Mouse (Mus musculus) neural tube, embryonic 15.5 days (tissue): ENCODE results near the gene Spen. TPM values are rescaled to one million over a fixed set of nuclear protein-coding genes. Genes with fewer than 3 reads are reported as not detected.
A peak's percentile ranks its signal among the peaks of the same experiment; 100 is the strongest.

ENCODE experiments used
- ATAC-seq: fragments of 200-750 bp; cut with Nextera tagmentation; 2 replicates; pipeline ENCODE4 v1.8.0; 2017; ENCODE audit warnings: mild to moderate bottlenecking, moderate TSS enrichment, moderate library complexity; ENCODE audit not compliant: low FRiP score
- H3K27ac ChIP-seq: fragments of 300-500 bp; sonication (generic); replicated peaks from 2 replicates; pipeline ENCODE4 v1.5.1; 2015; ENCODE audit warnings: mild to moderate bottlenecking, inconsistent platforms
- H3K27me3 ChIP-seq: fragments of 300-500 bp; sonication (generic); replicated peaks from 2 replicates; pipeline ENCODE4 v1.6.1; 2015; ENCODE audit warnings: inconsistent platforms
- H3K36me3 ChIP-seq: fragments of 300-500 bp; sonication (generic); 2 replicates; pipeline ENCODE4 v1.6.1; 2015; ENCODE audit warnings: inconsistent platforms
- H3K4me1 ChIP-seq: fragments of 300-500 bp; sonication (generic); 2 replicates; pipeline ENCODE4 v1.6.1; 2015; ENCODE audit warnings: inconsistent platforms
- H3K4me2 ChIP-seq: fragments of 300-500 bp; sonication (generic); 2 replicates; pipeline ENCODE4 v1.6.1; 2015; ENCODE audit warnings: inconsistent platforms, mild to moderate bottlenecking, moderate library complexity
- H3K4me3 ChIP-seq: fragments of 300-500 bp; sonication (generic); replicated peaks from 2 replicates; pipeline ENCODE4 v1.5.1; 2015; ENCODE audit warnings: mild to moderate bottlenecking, inconsistent platforms
- H3K9ac ChIP-seq: fragments of 300-500 bp; sonication (generic); replicated peaks from 2 replicates; pipeline ENCODE4 v1.6.1; 2015; ENCODE audit warnings: mild to moderate bottlenecking, inconsistent platforms
- H3K9me3 ChIP-seq: fragments of 300-500 bp; sonication (generic); replicated peaks from 2 replicates; pipeline ENCODE4 v1.6.1; 2016; ENCODE audit warnings: inconsistent platforms
- WGBS: fragments of 180-500 bp; shearing (Covaris S2); methylation state at CpG from one replicate; pipeline ENCODE4 v1.1.7; 2015; ENCODE audit warnings: mixed read lengths; 5-methylcytosine and 5-hydroxymethylcytosine counted together
- polyA plus RNA-seq: library from polyadenylated mRNA; unstranded; fragments of >200 nt; fragmentation: Nextera tagmentation; extraction: Ambion mirVana; gene quantifications from 2 replicates; pipeline ENCODE4 v1.2.1, GENCODE M21; 2015

The Spen gene
- polyA plus RNA-seq, 1 experiment from 2014 or later, result 13.4 TPM

DNA sequence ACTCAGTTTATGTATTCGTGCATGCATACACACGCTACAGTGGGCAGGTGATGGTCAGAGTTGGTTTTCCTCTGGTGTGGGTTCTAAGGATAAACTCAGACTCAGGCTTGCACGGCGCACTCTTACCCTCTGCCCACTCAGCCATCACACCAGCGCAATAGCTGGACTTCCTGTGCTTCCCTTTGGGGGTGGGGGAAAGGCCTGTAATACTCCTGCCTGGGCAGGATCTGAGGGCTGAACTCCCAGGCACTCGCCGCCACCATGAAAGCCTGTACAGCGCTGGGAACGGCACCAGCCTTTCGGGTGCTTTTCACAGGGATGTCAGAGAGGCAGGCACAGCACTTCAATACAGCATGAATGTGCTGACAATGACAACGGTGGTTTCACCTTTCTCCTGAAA is 15.3 kb downstream of the Spen start:
- Histone ChIP-seq H3K4me3 (no peak overlapping the region), H3K27me3 (no peaks in the 10 kb centered on the region), H3K9ac (no peak overlapping the region), H3K9me3 (no peaks in the 10 kb centered on the region), H3K27ac (no peak overlapping the region), H3K36me3 (peaks cover 35% of the 10 kb centered on the region), H3K4me2 (no peak overlapping the region), H3K4me1 (peaks cover 23% of the 10 kb centered on the region)
- ATAC-seq, result no peak
- 79% methylated on average over 11 of the region's 11 CpGs for WGBS

DNA sequence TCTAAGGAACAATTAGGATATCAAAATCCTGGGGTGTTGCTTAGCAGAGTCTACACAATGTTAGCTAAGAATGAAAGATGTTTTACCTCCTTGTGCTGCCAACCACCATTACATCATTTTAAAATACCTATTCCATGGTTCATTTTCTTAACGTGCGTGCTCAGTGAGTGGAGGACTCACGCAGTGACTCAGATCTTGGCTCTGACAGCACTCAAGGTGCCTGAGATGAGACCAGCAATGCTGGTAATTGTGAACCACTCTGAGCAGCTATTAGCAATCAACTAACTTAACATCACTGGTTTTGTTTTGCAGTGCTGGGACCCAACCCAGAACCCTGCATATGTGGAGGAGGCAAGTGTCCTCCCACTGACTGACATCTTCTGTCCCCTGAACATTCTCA is 20.0 kb downstream of the Spen start:
- H3K4me3 ChIP-seq, result no peak overlapping the region
- peaks cover 14% of the 10 kb centered on the region for H3K4me1 ChIP-seq
- H3K36me3 ChIP-seq, result peaks cover 57% of the 10 kb centered on the region
- H3K9ac ChIP-seq, result no peak overlapping the region
- no peaks in the 10 kb centered on the region for H3K27me3 ChIP-seq
- no peak for ATAC-seq
- no peak overlapping the region for H3K4me2 ChIP-seq
- WGBS, result 91% methylated on average over 3 of the region's 3 CpGs
- H3K27ac ChIP-seq, result no peak overlapping the region
- no peaks in the 10 kb centered on the region for H3K9me3 ChIP-seq

DNA sequence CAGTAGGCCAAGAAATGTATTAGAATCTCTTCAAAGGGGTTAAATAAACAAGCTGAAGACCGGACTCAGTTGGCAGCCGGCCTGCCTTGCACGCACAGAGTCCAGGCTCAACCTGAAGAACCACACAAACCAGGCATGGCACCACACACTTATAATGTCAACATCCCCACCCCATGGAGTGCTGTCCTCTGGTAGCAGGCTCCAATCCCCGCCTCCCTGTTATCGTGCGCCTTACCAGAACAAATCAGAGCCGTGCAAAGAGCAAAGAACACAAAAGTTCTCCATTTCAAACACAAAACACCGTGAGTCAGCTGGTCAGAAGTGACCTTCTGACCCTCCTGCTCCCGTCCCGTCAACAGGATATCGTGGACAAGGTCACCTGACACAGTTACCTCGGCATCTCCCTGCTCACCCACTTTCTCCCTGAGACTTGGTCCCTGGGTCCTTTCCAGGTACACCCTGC is 24.2 kb downstream of the Spen start:
- H3K9ac ChIP-seq, result no peak overlapping the region
- no peak overlapping the region for H3K4me2 ChIP-seq
- no peak overlapping the region for H3K27ac ChIP-seq
- peaks cover 19% of the 10 kb centered on the region for H3K4me1 ChIP-seq
- peaks cover 31% of the 10 kb centered on the region for H3K36me3 ChIP-seq
- no peak overlapping the region for H3K4me3 ChIP-seq
- no peaks in the 10 kb centered on the region for H3K9me3 ChIP-seq
- 56% methylated on average over 12 of the region's 12 CpGs for WGBS
- ATAC-seq, result no peak
- no peaks in the 10 kb centered on the region for H3K27me3 ChIP-seq

DNA sequence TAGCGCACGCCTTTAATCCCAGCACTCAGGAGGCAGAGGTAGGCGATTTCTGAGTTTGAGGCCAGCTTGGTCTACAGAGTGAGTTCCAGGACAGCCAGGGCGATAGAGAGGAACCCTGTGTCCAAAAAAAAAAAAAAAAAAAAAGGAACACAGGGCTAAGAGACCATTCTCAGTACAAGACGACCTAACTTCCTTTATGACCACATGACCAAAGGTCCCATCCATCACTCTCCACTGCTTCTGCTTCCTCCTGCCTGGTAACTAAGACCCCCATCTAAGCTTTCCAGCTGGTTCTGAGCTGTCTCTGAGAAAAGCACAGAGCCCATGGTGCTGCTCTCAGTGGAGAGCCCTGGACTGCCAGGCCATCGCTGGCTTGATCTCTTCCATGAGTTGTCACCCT is 26.3 kb downstream of the Spen start:
- no peak for ATAC-seq

DNA sequence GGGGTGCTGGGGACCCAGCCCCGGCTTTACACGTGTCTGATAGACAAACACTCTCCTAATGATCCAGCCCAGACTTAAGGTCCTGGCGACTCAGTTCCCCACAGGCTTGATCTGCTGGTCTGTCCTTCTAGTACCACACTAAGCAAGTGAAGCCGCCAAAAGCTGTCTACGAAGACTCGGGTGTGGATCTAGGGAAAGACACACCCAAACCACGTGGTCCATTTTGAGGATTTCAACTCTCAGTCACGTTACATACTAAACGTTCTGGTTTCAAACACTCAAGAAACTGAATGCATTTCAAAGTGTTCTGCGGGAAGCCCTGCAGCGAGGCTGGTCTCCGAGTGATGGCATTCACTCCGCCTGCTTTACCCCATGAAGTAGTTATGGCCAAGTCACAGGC is 27.9 kb downstream of the Spen start:
- H3K4me3 ChIP-seq, result no peak overlapping the region
- ATAC-seq, result no peak
- no peak overlapping the region for H3K9ac ChIP-seq
- no peaks in the 10 kb centered on the region for H3K9me3 ChIP-seq
- H3K27me3 ChIP-seq, result no peaks in the 10 kb centered on the region
- no peaks in the 10 kb centered on the region for H3K36me3 ChIP-seq
- WGBS, result 86% methylated on average over 13 of the region's 13 CpGs
- H3K4me2 ChIP-seq, result no peak overlapping the region
- peaks cover 33% of the 10 kb centered on the region for H3K4me1 ChIP-seq
- H3K27ac ChIP-seq, result no peak overlapping the region

More for the DNA sequence above, 26.3 kb downstream of the Spen start:
- Histone ChIP-seq H3K36me3 (peaks cover 13% of the 10 kb centered on the region), H3K4me1 (peaks cover 22% of the 10 kb centered on the region), H3K4me2 (no peak overlapping the region), H3K27me3 (no peaks in the 10 kb centered on the region), H3K4me3 (no peak overlapping the region), H3K27ac (no peak overlapping the region), H3K9me3 (no peaks in the 10 kb centered on the region), H3K9ac (no peak overlapping the region)
- WGBS, result 72% methylated on average over 6 of the region's 6 CpGs

DNA sequence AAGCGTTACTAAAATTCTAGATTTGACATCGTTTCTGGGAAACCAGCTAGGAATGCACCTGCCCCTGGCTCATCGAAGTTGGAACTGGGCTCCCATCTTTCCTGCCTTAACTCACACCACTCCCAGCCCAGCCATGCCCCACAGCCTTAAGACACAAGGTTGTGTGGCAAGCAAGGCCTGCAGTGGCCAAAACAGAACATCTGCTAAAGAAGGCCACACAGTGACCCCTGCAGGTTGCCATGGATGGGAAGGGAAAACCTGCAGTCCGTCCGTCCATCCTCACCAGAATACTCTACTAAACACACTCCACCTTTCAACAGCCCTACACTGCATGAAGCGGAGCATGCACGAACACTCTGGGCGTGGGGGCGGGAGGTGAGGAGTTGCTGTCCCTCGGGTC is 31.5 kb downstream of the Spen start:
- 0 out of 2 replicates have a peak, but pooled peaks have one; percentile 27 for ATAC-seq
- WGBS, result 80% methylated on average over 10 of the region's 10 CpGs

DNA sequence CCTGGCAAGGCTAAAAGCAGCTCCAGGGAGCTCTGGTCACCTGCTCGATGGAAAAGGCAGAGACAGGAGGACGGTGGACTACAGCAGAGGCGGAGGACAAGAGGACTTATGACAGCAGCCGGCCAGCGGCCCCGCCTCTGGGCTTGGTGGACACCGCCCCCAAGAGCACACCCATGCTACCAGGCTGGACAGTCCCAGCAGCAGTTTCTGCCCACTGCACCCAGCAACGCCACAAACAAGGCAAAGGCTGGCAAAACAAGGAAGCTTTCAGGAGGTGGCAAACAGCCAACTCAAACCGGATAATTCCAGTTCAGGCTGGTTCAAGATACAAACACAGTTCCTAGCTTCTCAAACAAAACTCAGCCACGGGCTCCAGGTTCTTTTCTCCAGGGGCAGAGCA is 32.0 kb downstream of the Spen start:
- Histone ChIP-seq H3K9ac (no peak overlapping the region), H3K4me3 (no peak overlapping the region), H3K27ac (peak overlapping the region; percentile 84), H3K4me2 (peak overlapping the region; percentile 25; the same call in 1 of the 2 replicates), H3K9me3 (no peaks in the 10 kb centered on the region), H3K4me1 (peaks cover 41% of the 10 kb centered on the region), H3K36me3 (no peaks in the 10 kb centered on the region), H3K27me3 (no peaks in the 10 kb centered on the region)
- ATAC-seq, result peak; percentile 80
- 54% methylated on average over 10 of the region's 10 CpGs for WGBS

More for the DNA sequence above, 31.5 kb downstream of the Spen start:
- no peaks in the 10 kb centered on the region for H3K36me3 ChIP-seq
- H3K9ac ChIP-seq, result no peak overlapping the region
- H3K4me1 ChIP-seq, result peaks cover 36% of the 10 kb centered on the region
- H3K4me2 ChIP-seq, result peak overlapping the region; percentile 25; the same call in 1 of the 2 replicates
- no peaks in the 10 kb centered on the region for H3K27me3 ChIP-seq
- no peak overlapping the region for H3K4me3 ChIP-seq
- H3K27ac ChIP-seq, result peak overlapping the region; percentile 84
- H3K9me3 ChIP-seq, result no peaks in the 10 kb centered on the region

DNA sequence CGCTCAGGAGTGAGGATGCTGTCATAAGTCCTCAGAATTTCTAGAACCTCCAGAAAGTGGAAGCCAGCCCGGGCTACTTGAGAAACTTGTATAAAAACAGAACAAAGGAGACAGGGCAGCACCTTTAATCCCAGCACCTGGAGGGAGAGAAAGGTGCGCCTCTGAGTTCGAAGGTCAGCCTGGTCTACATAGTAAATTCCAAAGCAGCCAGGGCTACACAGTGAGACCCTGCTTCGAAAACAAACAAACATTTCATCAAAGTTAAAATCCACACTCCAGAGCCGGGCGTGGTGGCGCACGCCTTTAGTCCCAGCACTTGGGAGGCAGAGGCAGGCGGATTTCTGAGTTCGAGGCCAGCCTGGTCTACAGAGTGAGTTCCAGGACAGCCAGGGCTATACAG is 32.6 kb downstream of the Spen start:
- Histone ChIP-seq H3K27ac (0 out of 2 replicates have a peak overlapping the region, but pooled peaks have one; percentile 84), H3K9ac (no peak overlapping the region), H3K36me3 (no peaks in the 10 kb centered on the region), H3K4me2 (no peak overlapping the region; the same call in 1 of the 2 replicates), H3K9me3 (no peaks in the 10 kb centered on the region), H3K4me3 (no peak overlapping the region), H3K27me3 (no peaks in the 10 kb centered on the region), H3K4me1 (peaks cover 42% of the 10 kb centered on the region)
- WGBS, result 95% methylated on average over 11 of the region's 11 CpGs
- ATAC-seq, result no peak

DNA sequence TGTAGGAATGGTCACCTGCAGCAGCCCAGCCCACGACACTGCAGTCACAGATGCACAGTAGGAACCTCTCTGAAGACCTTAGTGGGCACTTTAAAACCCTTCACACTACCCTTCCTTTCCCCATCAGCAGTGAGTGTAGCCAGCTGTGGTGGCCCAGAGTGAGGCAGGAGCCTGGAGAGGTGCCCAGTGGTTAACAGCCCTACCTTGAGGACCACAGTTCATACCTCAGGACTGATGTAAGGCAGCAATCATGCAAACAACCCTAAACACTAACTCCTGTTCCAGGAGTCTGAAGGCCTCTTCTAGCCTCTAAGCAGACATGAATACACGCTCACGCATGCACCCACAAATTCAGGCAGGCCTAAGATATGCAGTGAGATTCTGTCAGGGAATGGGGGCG is 33.9 kb downstream of the Spen start:
- Histone ChIP-seq H3K27ac (0 out of 2 replicates have a peak overlapping the region, but pooled peaks have one; percentile 5), H3K27me3 (no peaks in the 10 kb centered on the region), H3K9me3 (no peaks in the 10 kb centered on the region), H3K9ac (no peak overlapping the region), H3K36me3 (0 out of 2 replicates have a peak, but pooled peaks cover 4% of the 10 kb centered on the region), H3K4me3 (no peak overlapping the region), H3K4me1 (peaks cover 44% of the 10 kb centered on the region), H3K4me2 (no peak overlapping the region)
- no peak for ATAC-seq
- WGBS, result 82% methylated on average over 4 of the region's 4 CpGs

DNA sequence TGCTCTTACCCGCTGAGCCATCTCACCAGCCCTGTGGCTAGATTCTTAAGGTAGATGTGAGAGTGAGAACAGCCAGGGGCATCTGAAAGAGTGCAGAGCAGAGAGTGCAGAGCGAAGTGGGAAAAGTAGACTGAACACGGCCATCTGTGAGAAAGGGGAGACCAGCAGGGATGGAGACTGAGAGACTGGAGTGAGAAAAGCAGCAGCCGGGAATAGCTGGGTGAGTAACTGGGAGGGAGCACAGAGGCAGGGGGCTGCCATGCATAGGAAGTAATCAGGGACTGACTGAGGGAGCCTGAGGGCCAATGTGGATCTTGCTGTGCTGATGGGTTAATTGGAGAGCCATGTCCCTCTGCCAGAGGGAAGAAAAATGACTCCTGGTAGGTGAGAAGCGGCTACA is 35.7 kb downstream of the Spen start:
- Histone ChIP-seq H3K4me1 (peaks cover 49% of the 10 kb centered on the region), H3K4me2 (no peak overlapping the region), H3K36me3 (0 out of 2 replicates have a peak, but pooled peaks cover 4% of the 10 kb centered on the region), H3K4me3 (no peak overlapping the region), H3K9ac (no peak overlapping the region), H3K27ac (no peak overlapping the region), H3K27me3 (no peaks in the 10 kb centered on the region), H3K9me3 (no peaks in the 10 kb centered on the region)
- 54% methylated on average over 5 of the region's 5 CpGs for WGBS
- ATAC-seq, result no peak

DNA sequence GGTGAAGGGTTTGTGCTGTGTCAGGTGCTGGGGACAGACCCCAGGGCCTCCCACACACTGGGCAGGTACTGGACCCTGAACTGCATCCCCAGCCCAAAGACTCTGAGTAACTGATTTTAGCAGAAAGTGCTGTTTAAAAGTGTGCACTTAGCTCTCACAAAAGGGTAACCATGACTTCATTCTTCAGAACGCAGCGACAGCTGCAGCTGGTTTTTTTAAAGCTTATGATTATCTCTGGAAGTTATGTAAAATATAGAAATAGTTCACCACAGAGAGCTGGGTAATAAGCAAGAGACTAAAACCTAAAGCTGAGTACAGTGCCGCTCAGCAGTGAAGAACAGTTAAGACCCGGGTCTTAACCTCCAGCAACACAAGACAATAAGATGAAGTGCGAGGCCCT is 37.3 kb downstream of the Spen start:
- WGBS, result 72% methylated on average over 5 of the region's 5 CpGs
- Histone ChIP-seq H3K27me3 (no peaks in the 10 kb centered on the region), H3K27ac (no peak overlapping the region), H3K4me1 (peaks cover 35% of the 10 kb centered on the region), H3K9ac (no peak overlapping the region), H3K9me3 (no peaks in the 10 kb centered on the region), H3K4me3 (no peak overlapping the region), H3K4me2 (no peak overlapping the region), H3K36me3 (0 out of 2 replicates have a peak, but pooled peaks cover 4% of the 10 kb centered on the region)
- ATAC-seq, result no peak

DNA sequence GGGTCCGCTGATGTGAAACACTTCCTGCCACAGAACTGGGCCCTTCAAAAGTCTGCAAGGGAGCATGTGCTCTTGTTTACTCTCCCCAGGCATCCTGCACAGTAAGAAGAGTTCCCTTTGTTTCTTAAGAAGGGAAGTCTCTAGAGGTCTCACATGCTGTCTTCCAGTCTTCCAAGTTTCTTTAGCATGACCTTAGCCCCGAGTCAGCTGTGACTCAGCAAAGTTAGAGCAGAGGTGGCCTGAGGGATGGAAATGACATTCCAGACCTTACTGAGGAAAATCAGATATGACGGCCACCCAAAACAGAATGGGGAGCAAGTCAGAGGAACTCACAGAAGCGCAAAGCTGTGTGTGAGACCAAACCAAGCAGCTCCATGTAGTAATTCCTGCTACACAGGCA is 37.8 kb downstream of the Spen start:
- no peak for ATAC-seq

More for the DNA sequence above, 37.8 kb downstream of the Spen start:
- no peak overlapping the region for H3K27ac ChIP-seq
- no peak overlapping the region for H3K4me3 ChIP-seq
- H3K4me2 ChIP-seq, result no peak overlapping the region
- no peaks in the 10 kb centered on the region for H3K27me3 ChIP-seq
- peaks cover 35% of the 10 kb centered on the region for H3K4me1 ChIP-seq
- H3K9me3 ChIP-seq, result no peaks in the 10 kb centered on the region
- 0 out of 2 replicates have a peak, but pooled peaks cover 4% of the 10 kb centered on the region for H3K36me3 ChIP-seq
- H3K9ac ChIP-seq, result no peak overlapping the region
- 74% methylated on average over 4 of the region's 4 CpGs for WGBS
